Mouse (Mus musculus) urinary bladder, postnatal 14 days (tissue): ENCODE measurements around the gene Tsc1.

Experiments used
- DNase-seq: peaks from one replicate; pipeline ENCODE4 v3.0.0; 2021; ENCODE audit warnings: low spot score

Gene Tsc1

DNA sequence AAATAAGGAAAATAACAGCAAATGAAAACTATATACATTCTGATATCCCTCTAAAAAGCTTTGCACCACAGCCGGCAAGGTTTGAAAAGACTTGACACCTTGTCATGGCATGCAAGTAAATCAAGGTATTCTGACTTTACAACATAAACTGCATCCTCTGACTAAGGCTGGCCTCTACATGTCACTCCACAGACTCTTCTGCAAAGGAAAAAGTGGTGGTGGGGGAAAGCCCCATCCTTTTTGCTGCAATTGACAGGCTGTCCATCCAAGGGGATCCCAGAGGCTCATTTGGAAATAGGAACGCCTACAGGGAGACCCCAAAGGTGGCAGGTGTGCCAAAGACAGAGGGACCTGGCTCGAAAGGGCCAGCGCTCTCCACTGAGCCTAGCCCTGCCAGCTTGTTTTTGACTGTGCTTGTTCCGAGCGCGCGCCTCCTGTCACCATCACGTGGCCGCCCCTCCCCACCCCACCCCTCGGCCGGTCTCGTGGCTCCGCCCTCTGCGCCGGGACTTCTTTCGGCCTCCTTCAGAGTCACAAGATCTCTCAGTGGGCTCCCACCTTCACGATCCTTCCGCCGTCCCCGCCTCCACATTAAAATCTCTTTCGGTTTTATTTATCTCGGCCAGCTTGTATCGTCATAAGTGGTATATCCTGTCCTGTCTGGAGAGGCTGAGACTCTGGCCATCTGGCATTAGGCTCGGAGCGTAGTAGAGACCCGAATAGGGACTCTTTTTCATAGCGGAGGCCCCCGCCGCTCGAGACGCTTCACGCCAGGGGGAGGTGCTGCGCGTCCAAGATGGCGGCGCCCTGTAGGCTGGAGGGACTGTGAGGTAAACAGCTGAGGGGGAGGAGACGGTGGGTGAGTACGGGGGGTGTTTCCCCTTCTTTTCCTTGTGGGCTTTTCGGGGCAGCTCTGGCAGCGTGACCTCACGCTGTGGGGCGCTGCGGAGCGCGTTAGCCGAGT is at the start of gene Tsc1:
Gene Tsc1 (plus strand): TSS at position 768 of the 964 bp plus-strand sequence.
- peak; percentile 96 for DNase-seq

DNA sequence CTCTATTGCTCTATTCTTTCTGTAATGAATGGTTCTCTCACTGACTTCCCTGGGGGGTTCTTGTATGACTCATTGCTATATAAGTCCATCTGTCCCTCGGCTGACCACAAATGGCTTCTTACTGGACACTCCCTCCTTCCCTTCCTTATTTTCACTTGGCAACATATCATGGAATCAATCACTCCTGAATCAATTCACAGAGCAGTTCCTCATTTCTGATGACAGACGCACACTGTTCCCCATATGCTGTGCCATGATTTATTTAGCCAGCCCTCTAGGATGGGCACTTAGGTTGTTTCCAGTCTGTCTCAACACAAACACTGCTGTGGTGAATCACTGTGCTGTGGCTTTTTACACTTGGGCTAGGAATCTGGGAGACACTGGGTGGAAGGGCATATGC is 49.5 kb upstream of the Tsc1 start:
- no peak for DNase-seq

DNA sequence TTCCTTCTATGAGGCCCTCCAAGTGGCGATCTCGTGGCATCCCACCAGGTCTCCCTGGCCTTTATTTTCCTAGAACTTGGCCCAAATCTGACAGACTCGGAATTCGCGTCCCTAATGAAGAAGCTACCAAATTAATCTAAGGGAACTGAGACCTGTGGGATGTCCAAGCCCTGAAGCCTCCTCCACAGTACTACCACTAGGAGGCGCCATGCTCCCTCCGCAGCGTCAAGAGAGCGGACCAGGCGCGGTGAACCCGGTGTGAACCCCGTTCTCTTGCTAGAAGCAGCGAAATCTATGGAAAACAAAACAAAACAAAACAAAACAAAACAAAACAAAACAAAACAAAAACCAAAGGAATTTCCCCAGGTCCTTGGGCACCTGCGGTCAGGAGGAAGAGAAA is 48.2 kb upstream of the Tsc1 start:
- DNase-seq: peak; percentile 60

DNA sequence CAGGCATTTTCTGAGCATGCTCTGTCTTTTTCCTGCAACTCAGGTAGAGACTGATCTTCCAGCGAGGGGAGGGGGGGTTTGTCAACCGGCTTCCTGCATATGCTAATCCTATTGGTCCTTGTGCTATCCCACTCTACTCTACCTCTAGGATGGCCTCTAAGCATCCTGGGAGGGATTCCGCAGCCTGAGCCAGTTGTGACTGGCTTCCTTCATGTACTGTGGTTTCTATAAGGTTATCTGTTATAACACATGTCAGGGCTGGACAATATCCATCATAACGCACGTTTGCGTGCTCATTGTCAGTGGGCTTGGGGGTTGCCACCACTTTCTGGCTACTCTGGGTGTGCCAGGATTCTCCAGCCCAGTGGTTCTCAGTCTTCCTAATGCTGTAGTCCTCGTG is 45.0 kb upstream of the Tsc1 start:
- DNase-seq: no peak

DNA sequence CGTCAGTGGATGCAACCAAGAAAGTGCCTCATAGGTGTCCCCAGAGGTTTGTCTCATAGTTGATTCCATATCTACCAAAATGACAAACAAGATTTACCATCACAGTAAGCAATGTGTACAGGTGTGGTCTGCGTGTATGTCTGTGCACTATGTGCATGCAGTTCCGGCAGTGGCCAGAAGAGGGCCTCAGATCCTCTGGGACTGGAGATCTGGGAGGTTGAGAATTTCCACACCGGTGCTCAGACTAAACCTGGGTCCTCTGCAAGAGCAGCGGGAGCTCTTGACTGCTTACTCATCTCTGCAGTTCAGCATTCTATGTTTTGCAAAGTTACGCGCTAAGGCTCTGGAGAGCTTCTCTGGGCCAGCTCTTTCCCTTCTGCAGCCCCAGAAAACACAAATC is 44.0 kb upstream of the Tsc1 start:
- no peak for DNase-seq

DNA sequence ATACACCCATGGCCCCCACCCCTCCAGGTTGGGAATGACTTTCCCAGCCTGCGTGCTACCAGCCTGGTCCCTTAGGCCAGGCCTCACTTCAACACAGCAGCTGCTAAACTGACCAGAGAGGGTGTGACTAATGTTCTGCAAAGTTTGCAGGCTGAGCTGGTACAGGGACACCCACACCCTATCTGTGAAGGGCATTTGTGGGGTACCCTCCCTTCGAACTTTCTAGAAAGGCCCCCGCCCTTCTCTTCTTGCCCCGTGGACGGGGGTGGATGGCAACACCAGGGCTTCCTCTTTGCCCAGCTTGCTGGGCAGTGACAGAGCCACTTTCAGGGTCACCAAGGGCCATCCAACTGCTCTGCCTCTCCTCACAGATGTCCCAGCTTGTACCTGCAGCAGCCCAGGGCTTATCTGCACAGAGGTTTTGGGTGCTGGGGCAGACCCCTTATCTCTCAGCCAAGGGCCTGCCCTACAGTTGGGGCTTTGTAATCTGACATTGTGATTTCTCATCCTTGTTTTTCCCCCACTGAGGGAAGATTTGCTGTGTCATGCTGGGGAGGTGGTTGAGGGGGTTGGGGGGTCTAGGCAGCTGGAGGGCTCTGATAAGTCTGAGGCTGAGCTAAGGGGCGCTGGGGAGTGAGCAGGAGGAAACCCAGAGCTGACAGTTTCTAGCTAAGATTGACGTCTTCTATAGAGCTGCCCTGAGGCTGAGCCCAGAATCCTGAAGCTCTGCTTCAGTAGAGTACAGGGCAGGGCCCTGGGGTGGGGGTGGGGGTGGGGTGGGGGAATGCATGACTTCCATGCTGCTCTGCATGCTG is 43.1 kb upstream of the Tsc1 start:
- no peak for DNase-seq

DNA sequence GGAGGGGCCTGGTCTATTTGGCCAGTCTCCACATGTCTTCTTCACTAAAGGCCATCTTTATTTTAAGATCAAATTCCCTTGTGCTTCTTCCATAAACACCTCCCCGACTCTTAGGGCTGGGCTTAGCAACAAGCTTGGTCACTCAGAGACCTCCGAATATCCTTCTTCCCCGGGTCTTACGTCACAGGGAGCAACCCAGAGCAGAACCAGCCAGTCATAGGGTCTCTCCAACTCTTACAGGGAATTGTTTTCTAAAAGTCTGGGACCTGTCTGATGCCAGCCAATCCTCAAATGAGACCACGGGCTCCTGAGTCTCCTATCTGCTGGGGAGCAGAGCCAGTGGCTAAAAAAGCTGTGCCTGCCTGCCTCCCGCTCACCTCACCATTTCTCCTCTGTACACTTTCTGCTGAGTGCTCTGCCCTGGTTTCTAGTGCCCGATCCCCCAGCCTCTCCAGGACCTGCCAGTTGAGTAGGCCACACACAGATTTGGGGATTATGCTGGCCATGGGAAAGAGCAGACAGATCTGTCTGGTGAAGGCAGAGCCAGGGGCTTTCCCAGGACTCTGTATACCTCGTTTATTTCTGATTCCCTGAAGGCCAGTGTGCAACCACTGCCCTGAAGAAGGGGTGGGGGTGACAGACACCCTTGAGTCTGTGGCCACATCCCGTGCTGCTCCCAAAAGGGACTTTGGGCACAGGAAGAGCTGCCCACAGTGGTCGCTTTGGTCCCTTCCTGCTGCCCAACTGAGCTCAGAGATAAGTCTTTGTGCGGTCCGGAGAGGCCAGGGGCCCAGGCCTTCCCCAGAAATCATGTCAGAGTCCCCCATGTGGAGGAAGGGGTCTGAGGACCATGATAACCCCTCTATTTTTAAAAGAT is 42.1 kb upstream of the Tsc1 start:
- DNase-seq: no peak

DNA sequence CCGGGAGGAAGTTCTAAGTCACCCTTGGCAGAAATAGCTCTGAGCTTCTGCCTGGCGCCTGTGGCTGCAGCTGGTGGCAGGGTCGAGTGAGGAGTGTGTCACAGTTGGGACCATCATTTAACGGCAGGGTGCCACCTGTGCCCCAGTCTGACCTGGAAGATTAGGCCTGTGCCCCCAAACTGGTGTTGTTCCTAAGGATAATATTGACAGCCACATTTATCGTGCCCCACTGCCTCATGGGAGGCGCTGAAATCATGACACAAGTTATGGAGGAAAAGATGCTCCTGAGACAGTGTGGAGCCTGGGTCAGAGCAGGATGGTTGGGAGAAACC is 41.5 kb upstream of the Tsc1 start:
- DNase-seq: no peak

DNA sequence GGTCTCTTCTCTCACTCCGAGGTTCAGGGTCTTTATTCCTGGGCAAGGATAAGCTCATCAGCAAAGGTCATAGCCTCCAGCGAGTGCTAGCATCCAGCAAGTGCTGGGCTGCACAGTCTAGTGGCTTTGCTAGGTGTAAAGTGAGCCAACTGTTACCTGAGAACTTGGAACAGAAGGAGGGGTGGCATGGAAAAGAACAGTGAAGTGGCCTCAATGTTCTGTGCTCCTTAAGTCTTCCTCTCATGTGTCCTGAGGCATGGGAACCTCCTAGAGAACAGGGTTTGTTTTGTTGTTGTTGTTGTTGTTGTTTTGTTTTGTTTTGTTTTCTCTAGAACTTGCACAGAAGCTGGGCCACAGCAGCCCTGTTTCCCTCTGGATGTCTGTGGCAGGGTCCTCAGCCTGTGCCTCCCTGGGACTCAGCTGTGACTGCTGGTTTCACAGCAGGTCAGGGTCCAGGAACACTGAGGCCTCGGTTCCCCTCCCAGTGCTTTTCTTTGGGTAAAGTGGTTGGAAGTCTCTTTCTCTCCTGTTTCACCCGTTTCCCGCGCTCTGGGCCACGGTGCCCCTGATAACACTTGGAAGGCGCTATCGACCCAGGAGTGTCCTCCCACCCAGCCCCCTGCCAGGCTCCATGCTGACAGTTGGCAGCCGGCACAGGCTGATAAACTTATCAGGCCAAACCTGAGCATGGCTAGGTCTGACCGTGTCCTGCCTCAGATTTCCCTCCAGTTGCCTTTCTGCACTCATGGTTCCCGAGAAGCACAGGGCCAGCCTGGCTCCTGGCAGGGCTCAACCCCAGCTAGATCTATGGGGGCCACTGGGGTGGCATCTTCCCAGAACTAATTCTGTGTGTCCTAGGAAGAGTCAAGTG is 39.1 kb upstream of the Tsc1 start:
- DNase-seq: no peak

DNA sequence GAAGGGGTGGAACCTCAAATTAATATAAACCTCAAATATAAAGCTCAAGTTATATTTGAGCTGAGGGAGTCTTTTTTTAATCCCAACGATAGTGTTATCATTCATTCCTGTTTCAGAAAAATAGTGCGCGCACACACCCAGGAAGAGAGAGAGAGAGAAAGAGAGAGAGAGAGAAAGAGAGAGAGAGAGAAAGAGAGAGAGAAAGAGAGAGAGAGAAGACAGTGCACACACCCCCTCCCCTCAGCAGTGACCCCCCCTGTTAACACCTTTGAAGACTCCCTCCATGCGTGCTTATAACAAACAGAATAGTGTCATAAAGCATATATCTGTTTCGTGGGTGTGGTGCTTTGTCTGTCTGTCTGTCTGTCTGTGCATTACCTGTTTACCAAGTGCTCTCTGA is 37.5 kb upstream of the Tsc1 start:
- DNase-seq: no peak

DNA sequence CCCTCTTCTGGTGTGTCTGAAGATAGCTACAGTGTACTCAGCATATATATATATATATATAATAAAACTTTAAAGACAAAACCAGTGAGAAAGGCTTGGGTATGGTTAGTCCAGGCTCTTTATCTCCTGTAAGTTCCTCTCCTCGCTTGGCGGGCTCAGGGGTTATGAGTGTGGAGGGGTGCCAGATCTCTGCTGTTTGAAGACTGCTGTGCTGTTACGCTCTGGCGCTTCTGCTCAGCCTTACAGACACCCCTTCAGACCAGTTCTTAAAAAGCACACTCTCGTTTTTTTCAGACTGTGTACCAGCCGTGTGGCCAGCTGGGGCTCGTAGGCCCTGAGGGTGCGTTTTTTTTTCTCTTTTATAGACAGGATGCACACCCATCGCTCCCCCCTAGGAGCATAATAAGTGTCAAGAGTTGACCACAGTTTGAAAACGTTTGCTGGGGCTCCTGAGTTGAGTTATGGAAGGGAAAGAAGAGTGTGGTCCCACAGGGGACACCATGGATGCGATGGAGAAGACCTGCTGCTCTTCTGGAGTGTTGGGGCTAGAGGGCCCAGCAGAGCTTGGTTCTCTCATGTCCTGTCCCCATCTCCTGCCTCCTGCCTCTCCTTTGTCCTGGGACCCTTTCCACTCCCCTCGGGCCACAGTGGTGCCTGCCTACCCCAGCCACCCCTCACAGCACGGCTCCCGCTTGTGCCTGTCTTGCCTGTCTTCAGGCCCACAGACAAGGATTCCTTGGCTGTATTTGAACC is 35.1 kb upstream of the Tsc1 start:
- no peak for DNase-seq

DNA sequence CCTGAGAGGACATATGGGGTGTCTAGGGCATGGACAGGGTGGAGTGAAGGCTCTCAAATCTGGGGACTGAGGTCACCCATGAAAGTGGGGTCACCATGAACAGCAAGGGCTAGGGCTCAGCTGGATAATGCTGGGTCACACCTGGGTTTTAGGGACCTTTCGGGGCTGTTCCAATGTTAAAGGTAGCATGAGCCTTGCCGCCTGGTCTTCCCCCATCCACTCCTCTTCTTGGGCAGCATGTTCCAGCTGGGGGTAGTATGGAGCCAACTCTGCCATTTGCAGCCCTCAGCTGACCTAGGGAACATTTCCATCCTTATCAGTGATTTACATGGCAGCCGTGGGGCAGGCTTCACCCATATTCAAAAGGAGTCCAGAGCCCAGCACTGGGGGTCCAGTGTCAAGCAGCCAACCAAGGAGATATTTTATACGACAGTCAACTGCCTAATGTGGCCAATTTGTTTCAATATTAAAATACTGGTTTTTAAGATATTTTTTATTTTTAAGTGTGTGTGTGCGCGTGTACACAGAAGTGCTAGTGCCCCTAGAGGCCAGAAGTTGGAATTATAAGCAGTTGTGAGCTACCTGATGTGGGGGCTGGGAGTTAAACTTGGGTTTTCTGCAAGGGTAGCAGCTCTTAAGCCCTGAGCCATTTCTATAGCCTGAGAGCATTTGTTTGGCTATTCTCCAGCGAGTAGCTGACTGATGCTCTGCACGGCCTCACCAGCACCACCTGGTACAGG is 34.3 kb upstream of the Tsc1 start:
- DNase-seq: no peak

DNA sequence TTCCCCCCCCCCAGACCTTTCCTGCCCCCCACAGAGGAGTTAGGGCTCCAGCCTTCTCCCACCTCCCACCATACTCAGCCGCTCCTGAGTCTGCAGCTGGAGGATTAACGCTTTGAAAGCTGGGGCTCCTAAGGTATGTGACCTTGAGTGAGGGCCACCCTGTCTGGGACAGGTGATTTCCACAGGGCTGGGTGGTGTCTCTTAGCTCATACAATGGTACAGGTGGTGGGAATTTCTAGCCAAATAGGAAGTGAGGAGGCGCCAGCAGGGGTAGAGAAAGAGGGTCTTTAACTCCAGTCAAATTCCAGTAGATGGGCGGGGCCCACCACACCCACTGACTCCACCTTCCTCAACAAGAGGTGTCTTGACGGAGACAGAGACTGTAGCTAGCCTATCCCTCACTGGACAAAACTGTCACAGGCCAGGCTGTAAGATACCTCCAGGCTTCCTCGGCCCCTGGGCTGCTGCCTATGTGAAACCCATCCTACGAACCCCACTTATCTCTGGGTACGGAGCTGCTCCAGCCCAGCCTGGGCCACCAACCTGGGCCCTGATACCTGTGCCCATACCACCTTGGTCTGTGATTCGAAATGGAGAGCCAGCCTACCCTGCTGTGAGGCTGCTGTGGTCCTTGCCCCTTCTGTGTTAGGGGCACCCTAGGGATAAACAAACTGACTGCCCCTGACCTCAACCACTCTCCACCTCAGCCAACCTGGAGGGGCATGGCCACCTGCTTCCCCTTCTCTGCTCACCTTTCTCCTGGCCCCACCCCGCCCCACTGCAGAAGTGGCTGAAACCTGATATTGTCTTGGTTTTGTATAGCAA is 33.5 kb upstream of the Tsc1 start:
- no peak for DNase-seq

DNA sequence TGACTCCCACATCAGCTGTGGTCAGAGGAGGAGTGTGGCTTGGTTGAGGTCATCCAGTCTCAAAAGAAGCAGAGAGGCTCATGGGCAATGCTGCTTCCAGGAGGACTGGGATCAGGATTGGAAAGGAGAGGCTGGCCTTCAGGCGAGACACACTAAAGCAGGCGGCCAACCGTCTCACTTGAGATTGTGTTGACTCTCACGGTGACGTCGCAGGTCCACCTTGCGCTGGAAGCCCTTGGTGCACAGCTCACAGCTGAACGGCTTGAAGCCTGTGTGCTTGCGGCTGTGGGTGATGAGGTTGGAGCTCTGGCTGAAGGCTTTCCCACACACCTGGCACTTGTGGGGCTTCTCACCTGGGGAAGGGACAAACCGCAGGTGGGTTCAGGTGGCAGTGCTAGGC is 31.2 kb upstream of the Tsc1 start:
- no peak for DNase-seq

DNA sequence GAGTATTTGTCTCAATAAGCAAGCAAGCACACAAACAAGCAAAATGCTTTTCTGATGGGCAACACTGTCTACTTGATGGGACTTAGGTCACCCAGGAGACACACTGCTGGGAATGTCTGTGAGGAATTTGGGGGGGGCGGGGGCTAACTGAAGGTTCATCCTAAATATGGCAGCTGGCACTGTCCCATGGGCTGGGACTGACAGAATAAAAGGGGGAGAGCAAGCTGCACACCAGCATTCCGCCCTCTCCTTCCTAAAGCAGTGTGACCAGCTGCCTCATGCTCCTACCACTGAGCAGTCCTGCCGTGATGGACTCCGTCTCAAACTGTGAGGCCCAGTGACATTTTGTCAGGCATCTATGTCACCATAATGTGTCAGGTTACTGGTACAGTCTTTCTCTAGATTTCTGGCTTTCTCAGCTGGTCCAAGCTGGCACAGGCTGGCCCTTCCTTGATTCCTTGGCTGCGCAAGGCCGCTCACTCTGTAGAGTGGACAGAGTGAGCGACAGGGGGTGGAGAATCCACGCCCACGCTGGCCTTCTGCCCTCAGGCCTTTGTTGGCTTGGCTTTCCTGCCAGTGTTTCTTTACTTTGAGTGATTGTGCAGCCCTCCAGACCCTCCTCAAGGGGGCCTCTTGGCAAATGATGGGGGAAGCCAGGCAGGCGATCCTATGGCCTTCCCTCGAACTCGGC is 30.2 kb upstream of the Tsc1 start:
- DNase-seq: no peak

DNA sequence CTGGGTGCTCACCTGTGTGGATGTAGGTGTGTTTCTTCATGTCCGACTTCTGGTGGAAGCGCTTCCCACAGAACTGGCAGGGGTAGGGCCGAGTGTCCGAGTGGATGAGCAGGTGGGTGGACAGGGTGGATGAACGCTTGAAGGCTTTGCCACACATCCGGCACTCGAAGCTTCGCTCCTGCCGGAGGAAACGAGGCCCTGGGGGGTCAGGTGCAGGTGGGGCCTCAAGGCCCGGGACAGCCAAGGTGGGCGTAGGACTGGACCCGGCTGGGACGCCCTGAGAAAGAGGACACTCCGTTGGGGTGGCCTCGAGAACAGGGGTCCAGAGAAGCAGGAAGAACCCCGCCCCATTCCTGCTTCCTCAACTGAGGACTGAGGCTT is 29.6 kb upstream of the Tsc1 start:
- DNase-seq: no peak

DNA sequence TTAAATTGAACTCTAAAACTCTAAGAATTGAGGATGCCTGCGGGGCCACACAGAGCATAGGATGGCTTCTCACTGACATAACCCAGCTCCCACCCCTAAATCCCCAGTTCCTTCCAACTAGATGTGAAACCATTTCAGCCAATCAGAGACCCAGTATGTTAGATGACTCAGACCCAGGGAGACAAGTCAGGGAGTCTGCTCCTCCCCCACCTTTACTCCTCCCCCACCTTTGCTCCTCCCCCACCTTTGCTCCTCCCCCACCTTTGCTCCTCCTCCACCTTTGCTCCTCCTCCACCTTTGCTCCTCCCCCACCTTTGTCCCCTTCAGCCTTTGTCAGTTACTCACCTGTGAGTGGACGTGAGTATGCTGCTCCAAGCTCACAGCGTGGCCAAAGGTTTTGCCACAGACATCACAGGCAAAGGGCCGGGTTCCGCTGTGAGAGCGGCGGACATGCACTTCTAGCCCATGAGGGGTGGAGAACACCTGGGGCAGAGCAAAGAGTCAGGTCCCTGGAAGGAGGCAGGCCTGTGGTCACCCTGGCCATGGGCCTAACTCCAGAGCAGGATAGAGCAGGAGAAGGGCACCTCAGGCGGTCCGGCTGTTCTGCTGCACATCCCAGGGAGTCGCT is 28.5 kb upstream of the Tsc1 start:
- no peak for DNase-seq

DNA sequence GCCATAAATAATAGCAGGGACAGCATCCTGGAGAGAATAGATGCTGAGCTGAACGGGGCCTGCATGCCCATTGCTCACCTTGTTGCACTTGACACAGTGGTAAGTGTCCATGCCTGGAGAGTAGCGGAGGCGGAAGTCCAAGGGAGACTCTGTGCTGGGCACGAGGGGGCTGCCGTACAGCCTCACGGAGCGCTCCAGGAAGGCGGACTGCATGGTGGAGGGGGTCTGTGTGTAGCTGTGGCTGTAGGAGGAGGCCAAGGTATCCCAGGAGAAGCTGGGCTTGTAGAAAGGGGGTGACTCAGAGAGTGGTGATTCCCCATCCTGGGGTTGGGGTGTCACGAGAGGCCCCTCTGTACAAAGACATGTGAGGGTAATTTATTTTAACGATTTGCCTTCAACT is 27.4 kb upstream of the Tsc1 start:
- DNase-seq: no peak
